Mouse (Mus musculus): Measurements from ENCODE around the gene Aqp7.

Gene Aqp7

DNA sequence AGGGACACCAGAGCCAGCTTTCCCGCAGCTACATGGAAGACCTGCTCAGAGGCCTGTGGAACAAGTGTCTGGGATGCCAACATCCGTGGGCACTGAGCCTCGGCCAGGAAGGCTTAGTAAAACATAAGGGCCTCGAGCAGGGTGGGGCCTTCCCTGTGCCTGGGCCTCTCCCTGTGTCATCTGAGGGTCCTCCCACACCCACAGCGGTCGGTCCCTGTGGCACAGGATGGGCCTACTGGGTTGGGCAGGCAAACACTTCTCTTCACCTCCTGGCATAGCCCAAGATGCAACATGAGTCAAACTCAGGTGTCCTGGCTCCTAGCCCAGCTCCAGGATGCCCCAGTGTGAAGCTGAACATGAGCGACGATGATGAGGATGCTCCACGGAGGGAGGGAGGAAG, 9.4 kb upstream of the Aqp7 start:
- no peak for DNase-seq (ENCODE audit: low read depth, low spot score)

DNA sequence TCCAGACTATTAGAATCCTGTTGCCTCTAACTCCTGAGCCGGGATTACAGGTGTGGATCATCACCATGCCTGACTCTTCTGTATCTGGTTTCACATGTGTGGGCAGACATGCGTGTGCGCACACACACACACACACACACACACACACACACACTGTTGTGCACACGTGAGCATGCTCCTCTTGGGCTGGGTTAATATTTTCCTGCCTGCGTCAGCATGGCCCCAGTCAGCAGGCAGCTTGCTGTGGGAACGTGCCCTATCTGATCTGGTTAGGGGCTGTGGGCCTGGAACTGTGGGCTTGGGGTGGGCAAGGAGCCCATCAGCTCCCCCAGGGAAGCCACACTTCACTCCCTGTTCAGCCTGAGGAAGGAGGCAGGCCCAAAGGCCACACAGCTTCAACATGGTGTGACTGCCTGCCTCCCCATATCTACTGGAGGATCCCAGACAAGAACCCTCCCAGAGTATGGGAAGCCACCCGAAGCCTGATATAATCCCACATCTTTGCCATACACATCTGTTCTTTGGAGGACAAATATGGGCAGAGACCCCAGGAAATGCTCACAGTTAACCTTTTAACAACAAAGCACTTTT, 8.9 kb upstream of the Aqp7 start:
- DNase-seq (ENCODE audit: low read depth, low spot score) = no peak

DNA sequence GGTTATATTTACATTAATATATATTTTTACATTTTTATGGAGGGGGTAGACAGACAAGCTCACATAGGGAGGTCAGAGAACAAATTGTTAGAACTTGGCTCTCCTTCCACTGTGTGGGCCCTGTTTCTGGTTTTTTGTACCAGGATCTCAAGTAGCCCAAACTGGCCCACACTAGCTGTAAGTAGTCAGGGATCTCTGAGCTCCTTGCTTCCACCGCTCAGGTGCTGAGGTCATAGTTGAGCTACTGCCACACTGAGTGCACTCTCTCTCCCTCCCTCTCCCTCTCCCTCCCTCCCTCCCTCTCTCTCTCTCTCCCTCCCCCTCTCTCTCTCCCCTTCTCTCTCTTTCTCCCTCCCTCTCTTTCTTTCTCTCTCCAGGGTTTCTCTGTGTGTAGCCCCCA, 8.3 kb upstream of the Aqp7 start:
- DNase-seq (ENCODE audit: low read depth, low spot score) = no peak

DNA sequence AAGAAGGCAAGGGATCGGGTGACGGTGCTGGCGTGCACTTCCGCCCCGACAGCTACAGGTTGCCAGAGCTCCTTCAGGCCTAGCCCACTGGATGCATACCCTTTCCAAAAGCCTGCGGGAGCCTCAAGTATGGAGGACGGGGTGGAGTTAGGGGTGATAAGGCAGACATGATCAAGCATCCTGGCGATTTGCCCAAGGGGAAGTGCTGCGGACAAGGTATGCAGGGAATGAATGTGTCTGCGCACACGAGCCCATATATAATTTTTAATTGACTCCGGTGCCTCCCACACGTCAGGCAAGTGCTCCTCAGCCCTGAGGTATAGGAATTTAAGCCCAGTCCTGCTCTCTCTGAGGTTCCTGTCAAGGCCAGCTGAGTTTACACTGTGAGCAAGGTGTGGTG, 7.2 kb upstream of the Aqp7 start:
- no peak for DNase-seq (ENCODE audit: low read depth, low spot score)

DNA sequence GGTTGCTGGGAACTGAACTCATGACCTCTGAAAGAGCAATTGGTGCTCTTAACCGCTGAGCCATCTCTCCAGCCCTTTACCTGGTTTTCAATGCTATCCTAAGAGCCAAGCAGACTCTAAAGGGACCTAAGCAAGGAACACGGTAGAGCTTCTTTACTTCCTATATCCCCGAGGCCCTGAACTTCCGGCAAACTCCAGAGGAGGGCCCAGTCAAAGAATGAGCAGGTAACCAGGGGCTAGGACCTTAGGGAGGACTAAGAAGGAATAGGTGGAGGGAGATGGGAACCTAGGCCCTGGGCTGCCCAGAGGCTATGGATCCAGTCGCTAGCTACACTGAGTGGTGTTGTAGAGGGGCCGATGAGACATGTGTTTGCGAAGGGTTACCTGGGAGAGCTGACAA, 3.8 kb upstream of the Aqp7 start:
- DNase-seq (ENCODE audit: low read depth, low spot score) = peak; percentile 38

DNA sequence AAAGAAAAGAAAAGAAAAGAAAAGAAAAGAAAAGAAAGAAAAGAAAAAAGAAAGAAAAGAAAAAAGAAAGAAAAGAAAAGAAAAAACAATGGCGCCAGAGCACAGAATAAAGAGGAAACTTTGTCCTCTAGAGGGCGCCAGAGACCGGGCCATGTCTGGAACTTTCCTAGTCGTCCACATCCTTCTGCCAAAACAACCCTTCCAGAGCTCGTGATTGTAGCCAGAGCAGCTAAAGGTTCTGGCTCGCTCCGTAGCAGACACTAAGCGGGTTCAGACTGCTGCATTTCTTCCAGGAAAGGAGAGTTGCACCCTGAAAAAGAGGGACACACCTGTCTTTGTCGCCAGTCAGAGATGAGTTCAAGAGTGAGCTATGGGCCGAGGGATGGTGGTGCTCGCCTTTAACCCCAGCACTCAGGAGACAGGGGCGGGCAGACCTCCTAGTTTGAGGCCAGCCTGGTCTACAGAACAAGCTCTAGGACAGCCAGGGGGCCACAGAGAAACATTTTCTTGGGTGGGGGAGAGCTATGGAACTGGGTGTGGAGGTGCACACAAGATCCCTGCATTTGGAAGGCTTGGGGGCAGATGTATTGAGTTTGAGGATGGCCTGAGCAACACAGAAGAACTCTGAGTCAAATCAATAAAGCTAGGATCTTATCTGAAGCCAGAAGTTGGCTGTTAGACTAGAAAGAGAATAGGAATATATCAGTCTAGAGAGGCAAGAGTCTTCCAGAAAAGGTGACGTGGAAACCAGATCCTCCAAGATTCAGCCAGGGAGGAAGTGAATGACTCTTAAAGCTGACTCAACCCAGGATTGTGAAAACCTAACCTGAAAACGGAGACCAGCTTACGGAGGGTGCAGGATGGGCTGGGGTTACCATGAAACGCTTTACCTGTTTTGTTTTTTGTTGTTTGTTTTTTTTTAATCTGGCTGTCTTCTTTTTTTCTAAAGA, 3.1 kb upstream of the Aqp7 start:
- DNase-seq (ENCODE audit: low read depth, low spot score) = peak; percentile 96

DNA sequence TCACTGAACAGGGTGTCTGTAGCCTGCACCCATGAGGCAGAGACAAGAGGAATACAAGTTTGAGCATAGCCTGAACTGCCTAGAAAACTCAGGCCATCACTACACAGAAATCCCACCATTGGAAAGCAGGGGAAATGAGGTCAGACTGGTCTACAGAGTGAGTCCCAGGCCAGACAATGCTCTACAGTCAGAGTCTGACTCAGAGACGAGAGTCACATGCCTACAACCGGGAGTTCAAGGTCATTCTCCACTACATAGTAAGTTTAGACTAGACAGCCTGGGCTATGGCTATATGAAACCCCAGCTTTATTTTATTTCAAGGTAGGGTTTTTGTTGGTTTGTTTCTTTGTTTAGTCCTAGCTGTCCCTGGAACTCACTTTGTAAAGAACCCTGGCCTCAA, 987 bp upstream of the Aqp7 start:
- DNase-seq (ENCODE audit: low read depth, low spot score) = peak; percentile 59

DNA sequence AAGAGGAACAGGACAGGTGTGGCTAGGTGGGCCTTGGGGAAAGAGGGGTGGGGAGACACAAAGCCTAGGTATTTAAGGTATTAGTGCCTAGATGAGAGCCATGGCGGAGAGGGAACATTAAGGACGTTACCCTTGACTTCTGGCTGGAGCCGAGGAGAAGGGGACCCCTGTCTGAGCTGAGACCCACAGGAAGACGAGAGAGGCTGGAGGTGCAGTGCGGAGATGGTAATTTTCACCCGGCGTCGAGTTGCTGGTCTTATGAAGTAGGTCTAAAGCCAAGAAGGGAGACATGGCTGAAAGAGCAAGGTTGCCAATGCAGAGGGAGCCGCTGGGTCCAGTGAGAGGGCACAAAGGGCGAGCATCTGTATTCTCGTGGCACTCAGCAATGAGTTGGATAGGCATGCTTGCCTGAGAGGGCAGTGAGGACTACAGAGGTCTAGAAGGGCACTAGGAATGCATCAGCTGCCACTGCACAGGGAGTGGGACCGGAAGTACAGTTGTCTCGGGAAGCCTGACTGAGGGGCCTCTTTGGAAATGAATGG, 1.6 kb downstream of the Aqp7 start:
- DNase-seq (ENCODE audit: low read depth, low spot score) = no peak

DNA sequence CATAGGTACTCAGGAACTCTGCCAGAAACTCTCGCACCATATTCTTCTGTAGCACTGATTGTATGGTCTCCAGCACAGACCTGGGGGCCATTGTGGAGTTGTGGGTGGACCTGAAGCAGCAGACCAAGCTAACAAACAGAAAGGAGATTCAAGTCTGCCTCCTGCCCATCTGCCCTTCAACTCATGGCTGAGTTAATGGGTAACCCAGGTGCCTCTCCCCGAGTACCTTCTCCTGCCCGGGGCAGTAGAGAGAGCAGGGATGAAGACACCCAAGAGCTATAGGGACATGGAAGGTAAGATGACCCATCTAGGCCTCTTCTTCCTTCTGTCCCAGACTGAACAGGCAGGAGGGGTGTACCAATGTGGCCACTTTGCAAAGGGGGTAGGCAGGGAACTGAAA, 2.7 kb downstream of the Aqp7 start:
- no peak for DNase-seq (ENCODE audit: low read depth, low spot score)

DNA sequence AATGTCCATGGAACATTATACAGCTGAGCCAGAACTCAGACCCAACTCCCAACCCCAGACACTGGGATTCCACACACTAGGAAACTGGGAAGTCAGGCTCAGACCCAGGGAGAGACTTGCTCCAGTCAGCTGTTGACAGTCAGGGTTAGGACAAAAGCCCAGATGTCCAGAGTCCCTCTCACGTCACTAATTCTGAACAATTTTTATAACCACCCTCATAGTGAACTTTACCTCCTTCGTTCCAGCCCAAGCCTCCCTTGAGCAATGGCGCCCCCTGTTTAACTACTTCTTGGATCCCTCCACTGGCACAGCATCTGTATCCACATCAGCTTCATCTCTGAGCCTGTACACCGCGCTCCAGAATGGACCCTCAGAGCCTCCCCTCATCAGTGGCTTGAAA, 4.0 kb downstream of the Aqp7 start:
- no peak for DNase-seq (ENCODE audit: low read depth, low spot score)

DNA sequence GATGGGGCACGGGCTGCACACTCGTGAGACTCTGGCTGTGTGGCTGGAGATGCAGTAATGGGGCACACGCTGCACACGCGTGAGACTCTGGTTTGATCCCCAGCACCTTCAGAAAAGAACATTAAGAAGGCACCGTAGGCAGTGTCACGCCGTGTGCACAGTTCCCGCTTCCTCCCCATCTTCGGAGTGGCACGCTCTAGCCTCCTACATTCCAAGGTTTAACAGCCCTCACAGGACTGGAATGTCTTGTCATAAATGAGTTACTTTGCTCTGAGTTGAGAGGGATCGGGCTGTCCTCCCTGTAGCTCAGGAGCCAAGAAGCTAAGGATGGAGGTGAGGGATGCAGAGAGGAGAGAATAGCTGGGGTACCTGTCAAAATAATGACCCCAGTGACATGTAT, 5.1 kb downstream of the Aqp7 start:
- no peak for DNase-seq (ENCODE audit: low read depth, low spot score)

DNA sequence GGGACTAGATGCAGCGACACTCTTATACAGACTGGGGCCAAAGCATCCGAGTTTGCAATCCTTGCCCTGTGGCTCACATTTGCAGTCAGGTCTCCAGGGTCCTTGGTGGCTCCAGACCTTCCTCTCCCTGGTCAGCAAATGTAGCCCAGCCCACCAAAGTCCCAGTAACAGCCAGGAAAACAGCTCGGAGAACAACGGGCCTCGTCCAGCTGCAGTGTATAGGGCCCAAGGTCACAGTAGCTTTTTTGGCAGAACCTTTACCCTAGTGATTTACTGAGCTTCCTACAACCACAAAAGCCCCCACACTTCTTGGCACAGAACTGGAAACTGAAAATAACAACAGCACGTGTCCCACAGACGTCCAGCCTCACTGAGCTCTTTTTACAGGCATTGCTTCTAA, 7.0 kb downstream of the Aqp7 start:
- no peak for DNase-seq (ENCODE audit: low read depth, low spot score)

DNA sequence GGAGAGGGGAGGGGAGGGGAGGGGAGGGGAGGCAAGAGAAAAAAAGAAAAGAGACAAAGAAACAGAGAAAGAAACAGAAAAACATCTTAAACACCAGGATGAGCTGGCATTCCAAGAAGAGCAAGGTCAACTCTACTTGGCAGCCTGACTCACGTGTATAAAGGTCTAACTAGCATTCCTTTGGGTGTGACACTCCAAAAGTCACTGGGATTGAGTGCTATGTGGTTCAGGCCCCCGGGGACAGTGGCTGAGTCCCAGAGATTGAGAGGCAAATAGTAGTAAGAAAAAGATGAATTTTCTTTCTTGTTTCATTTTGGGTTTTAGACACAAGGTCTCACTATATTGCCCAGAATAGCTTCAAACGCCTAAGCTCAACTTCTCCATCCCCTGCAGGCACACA, 10.0 kb downstream of the Aqp7 start:
- DNase-seq (ENCODE audit: low read depth, low spot score) = peak; percentile 63

DNA sequence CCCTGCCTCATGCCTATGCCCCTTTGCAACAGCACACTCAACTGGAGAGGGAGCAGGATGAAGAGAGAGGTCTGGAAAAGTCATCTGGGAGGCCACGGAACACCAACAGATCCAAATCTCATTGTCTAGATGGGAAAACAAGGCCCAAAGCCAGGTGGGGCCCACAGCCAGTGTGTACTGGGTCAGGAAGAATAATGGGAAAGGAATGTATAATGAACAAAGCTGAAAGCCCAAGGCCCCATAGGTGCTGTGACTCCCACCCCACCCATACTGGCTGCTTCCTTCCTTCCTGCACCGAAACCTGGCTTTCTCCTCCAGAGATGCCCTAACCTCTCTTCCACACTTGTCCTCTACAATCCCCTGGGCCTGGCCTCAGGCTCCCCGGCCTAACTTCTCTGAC, 16.7 kb downstream of the Aqp7 start:
- no peak for DNase-seq (ENCODE audit: low read depth, low spot score)

DNA sequence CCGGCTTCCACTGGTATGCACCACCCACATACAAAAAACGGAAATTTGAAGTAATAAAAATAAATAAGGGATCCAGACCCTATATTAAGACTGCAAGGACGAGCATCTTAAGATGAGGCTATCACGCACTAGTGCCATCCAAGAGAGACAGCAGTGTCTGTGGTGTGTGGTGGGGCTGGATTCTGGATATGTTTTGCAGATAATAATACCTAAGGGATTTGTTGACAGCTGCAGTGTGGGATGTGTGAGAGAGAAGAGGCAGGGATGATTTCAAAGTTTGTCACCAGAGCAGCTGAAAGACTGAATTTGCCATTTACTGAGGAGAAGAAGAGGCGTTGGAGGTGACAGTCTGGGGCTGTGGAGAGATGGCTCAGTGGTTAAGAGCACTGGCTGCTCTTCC, 18.6 kb downstream of the Aqp7 start:
- no peak for DNase-seq (ENCODE audit: low read depth, low spot score)

DNA sequence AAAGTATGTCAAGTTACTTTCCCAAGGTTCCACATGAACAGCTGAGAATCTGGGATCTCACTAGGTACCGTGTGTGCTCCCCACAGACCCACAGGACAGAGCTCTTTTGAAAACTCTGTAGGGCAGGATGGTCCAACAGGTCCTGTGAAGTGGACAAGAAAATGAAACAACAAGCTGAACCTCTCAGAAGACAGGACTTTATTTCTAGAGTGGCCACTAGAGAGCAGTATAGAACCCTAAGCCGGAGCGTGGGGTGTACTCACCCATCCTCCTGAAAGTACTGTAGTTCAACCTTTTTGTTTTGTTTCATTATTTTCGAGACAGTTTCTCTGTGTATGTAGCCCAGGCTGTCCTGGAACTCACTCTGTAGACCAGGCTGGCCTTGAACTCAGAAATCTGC, 19.7 kb downstream of the Aqp7 start:
- DNase-seq (ENCODE audit: low read depth, low spot score) = peak; percentile 51

DNA sequence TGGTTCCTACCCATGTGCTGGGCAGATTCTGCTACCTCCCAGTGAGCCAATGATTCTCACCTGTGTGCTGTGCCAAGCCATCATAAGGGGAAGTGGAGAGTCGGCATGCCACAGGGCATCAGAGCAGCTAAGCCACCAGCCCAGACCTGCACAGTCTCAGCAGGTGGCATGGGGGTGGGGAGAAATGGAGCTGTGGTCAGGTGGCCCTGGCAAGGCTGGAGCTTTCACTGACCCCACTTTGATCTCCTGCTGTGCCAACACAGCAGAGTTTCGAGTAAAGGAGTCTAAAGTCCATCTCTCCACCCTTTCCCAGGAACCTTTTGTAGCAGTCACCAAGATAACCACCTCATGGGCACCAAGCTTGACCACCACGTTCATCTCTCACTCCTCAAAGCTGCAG, 20.1 kb downstream of the Aqp7 start:
- no peak for DNase-seq (ENCODE audit: low read depth, low spot score)

DNA sequence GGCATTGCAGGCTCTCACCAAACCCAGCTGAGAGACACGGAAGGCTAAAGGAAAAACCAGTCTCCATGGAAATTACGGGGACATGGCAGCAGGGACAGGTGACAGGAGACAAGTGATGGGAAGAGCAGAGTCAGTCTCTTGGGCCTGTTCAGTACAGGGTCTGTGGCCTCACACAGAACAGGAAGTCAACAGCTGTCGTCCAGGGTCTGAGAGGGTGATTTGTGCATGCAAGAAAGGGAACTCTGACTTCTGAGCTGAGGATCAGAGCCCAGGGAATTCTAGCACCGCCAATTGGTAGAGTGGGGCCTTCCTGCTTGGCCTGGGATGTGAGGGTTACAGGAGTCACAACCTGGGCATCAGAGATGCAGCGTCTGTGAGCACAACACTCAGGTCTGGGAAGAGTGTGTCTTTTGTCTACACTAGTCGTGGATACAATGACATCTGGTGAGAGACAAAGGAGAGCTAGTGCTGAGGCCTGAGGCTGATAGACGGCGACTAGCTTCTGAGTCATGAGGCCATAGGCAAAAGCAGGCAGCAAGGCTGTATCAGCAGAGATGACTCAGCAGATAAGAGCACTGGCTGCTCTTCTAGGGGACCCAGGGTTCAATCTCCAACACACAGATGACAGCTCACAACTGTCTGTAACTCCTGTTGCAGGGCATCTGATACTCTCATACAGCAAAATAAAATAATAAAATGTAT, 21.7 kb downstream of the Aqp7 start:
- DNase-seq (ENCODE audit: low read depth, low spot score) = peak; percentile 87

DNA sequence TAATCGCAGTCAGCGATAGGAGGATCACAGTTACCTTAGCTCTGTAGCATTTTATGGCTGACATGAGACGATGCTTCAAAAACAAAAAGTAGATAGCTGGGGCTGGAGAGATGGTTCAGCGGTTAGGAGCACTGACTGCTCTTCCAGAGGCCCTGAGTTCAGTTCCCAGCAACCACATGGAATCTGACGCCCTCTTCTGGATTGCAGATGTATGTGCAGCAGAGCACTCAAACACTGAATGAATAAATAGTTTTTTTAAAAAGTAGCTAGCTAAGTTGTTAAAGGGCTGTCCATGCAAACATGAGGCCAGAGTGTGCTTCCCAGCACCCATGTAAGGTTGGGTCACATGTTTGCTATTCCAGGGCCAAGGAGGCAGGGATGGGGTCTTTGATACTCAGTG, 26.8 kb downstream of the Aqp7 start:
- no peak for DNase-seq (ENCODE audit: low read depth, low spot score)

DNA sequence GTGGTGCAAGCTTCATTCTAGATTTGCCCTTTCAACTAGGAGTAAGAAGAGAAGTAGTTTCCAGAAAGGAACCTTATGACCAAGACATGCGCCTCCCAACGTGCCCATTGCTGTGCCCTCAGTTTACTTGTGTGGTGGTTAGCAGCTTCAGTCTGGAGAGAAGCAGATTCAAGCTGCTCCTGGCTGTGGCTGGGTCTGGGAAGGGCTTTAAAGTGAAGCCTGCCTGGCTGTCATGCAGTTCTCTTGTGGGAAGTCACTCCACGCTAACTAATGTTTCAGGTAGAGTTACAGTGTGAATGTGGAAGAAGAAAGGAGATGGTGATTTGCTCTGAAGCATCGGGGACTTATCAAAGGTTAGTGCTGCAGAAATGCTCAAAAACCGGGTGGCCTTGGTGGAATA, 32.1 kb downstream of the Aqp7 start:
- no peak for DNase-seq (ENCODE audit: low read depth, low spot score)

DNA sequence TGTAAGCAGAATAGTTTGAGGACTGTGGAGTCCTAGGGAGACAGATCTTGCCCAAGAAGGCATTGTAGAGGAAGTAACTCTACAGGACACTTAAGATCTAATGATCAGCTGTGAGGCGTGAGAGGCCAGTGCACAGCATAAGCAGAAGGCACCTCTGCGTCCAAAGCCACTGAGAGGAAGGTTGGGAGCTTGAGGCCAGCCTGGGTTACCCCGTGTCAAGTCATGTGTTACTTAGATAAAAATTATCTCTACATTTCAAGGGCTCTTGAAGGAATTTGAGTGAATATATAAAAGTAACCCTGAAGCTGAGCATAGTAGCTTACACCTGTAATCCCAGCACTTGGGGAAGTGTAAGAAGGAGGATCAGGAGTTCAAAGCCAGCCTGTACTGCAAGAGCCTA, 34.6 kb downstream of the Aqp7 start:
- DNase-seq (ENCODE audit: low read depth, low spot score) = no peak

DNA sequence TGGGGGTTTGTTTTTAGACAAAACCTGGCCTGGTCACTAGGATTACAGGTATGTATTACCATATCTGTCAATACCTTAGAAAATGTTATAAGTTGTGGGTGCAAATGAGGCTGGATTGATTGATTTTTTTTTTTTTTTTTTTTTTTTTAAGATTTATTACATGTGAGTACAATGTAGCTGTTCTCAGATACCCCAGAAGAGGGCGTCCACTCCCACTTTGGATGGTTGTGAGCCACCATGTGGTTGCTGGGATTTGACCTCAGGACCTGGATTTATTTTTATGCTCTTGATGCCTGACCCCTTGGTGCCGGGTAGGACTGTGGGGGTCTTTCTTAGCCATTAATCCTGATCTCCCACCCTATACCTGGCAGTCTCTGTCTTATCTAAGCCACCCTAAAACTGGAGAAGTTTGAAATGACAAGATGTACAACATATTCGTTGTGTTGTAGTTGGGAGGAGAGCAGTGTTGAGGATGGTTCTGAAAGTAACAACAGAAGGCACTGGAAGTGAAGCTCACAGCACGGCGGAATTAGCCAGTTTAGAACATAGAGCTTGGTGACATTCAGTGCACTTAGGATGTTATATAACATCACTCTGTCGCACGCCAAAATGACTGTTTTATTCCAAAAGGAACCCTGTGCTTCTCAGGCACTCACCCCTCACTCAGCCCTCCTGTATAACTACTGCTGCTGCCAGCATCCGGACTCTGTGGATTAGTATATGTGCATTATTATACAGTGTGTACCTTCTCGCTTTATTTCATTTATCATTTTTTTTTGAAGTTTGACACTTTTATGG, 46.9 kb downstream of the Aqp7 start:
- no peak for DNase-seq (ENCODE audit: low read depth, low spot score)

Measured in 3T3-L1 (cell line).